Mouse (Mus musculus): ENCODE data around the gene Vmn2r4.
"Not testable (repeated sequence)": the region's sequence is repeated elsewhere in the genome, so short reads cannot be mapped to it uniquely, and the experiment has no call there.

The Vmn2r4 gene

GRCm38 (mm10) chr3:64415268-64415667 lies at the start of gene Vmn2r4:
Gene Vmn2r4 (minus strand): TSS chr3:64415368.
- not testable (repeated sequence) for DNase-seq (ENCODE audit: low spot score)

- not testable (repeated sequence) for DNase-seq (ENCODE audit: low spot score)
Observed at GRCm38 (mm10) chr3:64434261-64434660, 19.1 kb upstream of the Vmn2r4 start.

GRCm38 (mm10) chr3:64428117-64428798 lies 13.1 kb upstream of the Vmn2r4 start:
- not testable (repeated sequence) for DNase-seq (ENCODE audit: low spot score)

GRCm38 (mm10) chr3:64422141-64422540 lies 7.0 kb upstream of the Vmn2r4 start:
- DNase-seq (ENCODE audit: low spot score): not testable (repeated sequence)

- DNase-seq (ENCODE audit: low spot score): not testable (repeated sequence)
Observed at GRCm38 (mm10) chr3:64417477-64417876, 2.3 kb upstream of the Vmn2r4 start.

- not testable (repeated sequence) for DNase-seq (ENCODE audit: low spot score)
Observed at GRCm38 (mm10) chr3:64414253-64414652, 915 bp downstream of the Vmn2r4 start.

GRCm38 (mm10) chr3:64359286-64360035 lies 55.7 kb downstream of the Vmn2r4 start:
- DNase-seq (ENCODE audit: low spot score): no peak

Data from testis, postnatal 10 days (tissue).